Mouse (Mus musculus): ENCODE data around the gene Snx15.

DNA sequence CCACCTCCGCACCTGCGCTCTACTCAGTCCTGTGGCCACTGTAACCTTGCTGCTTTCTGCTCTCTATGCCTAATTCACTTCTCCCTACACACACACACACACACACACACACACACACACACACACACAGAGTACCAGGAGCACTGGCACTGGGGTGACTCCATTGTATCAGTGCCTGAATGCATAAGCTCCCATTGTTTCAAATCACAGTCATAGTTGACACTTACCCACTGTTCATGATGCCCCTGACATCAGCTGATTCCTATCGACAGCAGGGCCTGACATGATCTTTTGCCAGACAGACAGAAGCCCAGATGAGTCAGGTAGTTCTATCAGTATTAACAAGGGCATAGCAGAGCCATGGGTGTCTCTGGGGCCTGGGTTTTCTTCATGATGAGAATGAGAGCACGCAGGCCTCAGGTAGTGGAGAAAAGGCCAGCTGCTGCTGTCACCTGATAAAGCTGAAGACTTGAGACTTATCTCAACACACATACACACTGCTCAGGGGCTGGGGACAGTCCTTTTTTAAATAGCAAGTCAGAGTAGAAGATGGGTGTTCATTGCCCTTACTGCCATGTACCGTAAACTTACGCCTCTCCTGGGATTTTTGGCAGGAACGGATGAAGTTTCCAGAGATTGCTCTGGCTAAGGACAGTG, 4.2 kb upstream of the Snx15 start:
- TF ChIP-seq CTCF (conservative IDR thresholded peaks at IDR 0.05 in 1 of 2, IDR thresholded peaks at IDR 0.05 in 1 of 2; ENCODE audit: low read depth in 2 of 2, low read length in 2 of 2) (no peak), HCFC1 (IDR thresholded peaks at IDR 0.05; ENCODE audit: low read depth, low read length) (no peak)

Data from CH12.LX (cell line).